Comparison of ENCODE assay signal across 12 mouse cellular contexts in the genomic region with DNA sequence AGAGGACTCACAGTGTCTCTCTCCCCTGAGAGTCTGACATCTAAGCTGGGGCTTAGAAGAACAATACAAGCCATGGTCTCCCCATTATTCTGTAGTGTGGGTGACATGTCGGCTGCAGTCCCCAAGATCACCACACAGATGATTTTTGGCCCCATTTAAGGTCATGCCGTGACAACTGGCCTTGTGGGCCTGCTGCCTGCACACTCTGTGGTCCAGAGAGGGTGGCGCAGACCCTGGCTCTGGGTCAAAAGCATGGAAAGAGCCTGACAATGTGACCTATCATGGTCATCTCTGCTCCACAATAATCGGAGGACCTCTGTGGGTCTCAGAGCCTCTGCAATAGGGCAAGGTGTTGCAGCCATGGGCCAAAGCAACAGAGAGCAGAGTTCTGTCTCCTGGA.
"Had no signal": no experiment of that assay in that cellular context is flagged by ENCODE, and none has a peak within 500 bp of the region (broad histone marks: within the 10 kb centered on the region; RNA-seq: fewer than 3 reads in every experiment).

No protein-coding gene starts in this region.

- H3K36me3 ChIP-seq: limb, embryonic 10.5 days; liver, embryonic 15.5 days; midbrain, embryonic 13.5 days had no signal

- H3K27ac ChIP-seq: left cerebral cortex, adult 2 months; liver, embryonic 15.5 days; macrophage; midbrain, embryonic 13.5 days; stomach, postnatal 0 days had no signal

- H3K4me1 ChIP-seq: liver, embryonic 15.5 days had no signal

- H3K4me3 ChIP-seq: left cerebral cortex, adult 2 months; limb, embryonic 10.5 days; liver, embryonic 15.5 days; megakaryocyte, embryonic 14.5 days; midbrain, embryonic 13.5 days had no signal

- H3K9me3 ChIP-seq: limb, embryonic 10.5 days; liver, embryonic 15.5 days; midbrain, embryonic 13.5 days had no signal

- ATAC-seq: midbrain, embryonic 13.5 days had no signal

- H3K9ac ChIP-seq: liver, embryonic 15.5 days; midbrain, embryonic 13.5 days had no signal

- H3K27me3 ChIP-seq: liver, embryonic 15.5 days; midbrain, embryonic 13.5 days had no signal

- DNase-seq: kidney, postnatal 10 days; kidney, postnatal 4 days; lung, adult 2 months; lung, postnatal 14 days had no signal

- H3K4me2 ChIP-seq: liver, embryonic 11.5 days; liver, embryonic 15.5 days; midbrain, embryonic 13.5 days had no signal
